Mouse (Mus musculus): ENCODE measurements around the gene 2310022B05Rik.

The 2310022B05Rik gene

DNA sequence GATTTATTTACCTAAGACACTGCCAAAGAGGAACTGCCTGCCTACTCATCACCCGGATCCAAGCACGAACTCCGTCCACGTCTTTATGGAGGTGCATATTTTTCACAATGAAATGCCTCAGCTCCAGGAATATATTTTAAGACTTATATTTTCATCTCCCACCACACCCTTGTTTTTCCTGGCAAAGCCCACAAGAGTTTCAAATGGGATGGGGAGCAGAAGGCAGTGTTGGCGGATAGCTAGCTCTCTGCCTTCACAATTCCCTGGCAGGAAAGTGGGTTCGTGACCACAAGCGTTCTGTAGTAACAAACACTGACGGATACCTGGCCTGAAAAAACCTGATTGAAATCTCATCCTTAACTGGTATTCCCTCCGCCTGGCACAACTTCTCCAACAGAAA is 1.4 kb downstream of the 2310022B05Rik start:
- no peak for DNase-seq (ENCODE audit: low read depth)

DNA sequence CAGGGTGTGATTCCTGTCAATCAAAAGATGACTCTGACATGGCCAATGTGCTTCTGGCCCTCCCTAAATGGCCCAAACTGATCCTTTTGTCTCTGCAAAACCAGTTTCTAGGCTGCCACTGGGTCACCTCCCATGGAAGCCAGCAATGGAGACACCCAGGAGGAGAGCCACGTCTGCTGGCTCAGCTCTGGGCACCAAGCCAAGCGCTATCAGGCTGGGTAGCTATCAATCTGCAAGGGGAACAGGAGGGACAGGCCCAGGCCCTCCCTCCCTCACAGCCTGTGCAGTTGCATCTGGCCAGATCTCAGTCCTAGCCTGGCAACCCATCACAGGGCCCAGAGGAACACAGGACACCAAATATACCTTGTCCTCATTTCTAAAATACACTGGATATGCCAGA is 4.8 kb downstream of the 2310022B05Rik start:
- no peak for DNase-seq (ENCODE audit: low read depth)

DNA sequence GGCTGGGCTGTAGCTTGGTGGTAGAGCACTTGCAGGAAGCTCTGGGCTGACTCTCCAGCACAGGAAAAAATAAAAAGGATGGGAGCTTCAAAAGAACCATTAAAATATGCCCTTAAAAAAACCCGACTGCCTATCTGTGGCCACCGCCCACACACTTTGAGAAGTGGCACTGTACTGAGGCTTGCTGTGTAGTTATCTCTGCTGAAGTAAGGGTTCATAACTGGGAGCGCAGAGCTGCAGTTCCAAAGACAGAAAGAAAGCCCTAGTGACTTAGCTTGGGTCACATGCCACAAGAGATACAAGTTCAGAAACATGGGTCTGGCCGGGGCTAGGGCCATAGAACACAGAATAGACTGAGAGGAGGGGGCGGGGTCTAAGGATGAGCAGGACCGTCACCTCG is 5.2 kb downstream of the 2310022B05Rik start:
- no peak for DNase-seq (ENCODE audit: low read depth)

DNA sequence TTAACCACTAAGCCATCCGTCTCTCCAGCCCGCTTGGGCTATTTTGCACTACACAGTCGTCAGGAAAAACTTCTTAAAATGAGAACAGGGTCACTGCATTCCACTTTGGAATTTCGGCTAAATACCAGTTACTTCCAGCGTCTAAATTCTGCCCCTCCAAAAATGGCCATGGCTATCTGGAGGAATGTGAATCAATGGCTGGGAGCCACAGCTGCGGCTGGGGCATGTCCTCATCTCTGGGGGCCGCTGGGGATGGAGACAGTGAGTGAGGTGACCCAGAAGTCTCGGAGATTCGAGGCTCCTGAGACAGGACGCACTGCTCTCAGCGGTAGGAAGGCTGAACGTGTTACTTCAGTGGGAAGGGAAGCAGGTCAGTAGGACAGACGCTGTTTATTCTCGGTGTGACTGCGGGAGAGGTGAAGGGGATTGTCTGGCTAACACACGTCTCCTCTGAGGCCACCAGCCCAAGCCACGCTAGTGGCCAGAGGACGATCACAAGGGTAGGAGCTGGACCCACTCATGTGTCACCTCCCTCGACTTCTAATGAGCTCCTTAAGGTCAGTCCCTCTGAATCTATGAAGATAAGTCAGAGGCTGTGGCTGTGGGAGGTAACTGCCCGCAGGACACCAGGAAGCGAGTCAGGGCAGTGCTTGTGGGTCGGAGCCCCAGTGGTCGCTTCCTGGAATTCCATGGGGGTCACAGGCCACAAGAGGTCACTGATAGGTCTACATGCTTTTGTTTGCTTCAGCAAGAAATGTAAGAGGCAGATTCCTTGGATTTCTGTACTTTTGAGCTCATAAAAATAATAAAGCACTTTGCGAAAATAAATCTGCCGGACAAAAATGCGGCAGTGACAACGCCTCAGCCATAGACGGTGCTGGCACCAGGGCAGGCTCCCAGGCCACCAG is 9.3 kb downstream of the 2310022B05Rik start:
- no peak for DNase-seq (ENCODE audit: low read depth)

DNA sequence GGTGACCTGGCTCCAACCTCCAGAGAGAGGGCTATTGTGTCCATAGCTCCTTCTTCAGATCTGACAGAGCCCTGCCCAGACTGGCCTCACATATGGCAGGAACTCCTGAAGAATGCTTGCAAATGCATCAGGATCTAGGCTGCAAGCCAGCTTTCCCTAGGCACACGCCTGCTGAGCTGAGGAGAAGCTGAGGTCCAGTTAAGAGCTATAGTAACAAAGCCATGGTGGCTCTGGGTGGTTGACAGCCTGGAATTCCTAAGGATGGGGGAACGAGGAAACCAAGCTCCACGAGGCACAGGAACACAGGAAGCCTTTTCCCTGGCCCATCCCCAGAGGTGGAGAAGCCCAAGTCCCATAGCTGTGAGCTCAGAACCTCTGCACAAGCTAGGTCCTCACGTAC is 10.6 kb downstream of the 2310022B05Rik start:
- no peak for DNase-seq (ENCODE audit: low read depth)

- DNase-seq (ENCODE audit: low read depth) = no peak
These were observed 11.4 kb downstream of the 2310022B05Rik start for GRCm38 (mm10) chr8:124651776-124652175.

DNA sequence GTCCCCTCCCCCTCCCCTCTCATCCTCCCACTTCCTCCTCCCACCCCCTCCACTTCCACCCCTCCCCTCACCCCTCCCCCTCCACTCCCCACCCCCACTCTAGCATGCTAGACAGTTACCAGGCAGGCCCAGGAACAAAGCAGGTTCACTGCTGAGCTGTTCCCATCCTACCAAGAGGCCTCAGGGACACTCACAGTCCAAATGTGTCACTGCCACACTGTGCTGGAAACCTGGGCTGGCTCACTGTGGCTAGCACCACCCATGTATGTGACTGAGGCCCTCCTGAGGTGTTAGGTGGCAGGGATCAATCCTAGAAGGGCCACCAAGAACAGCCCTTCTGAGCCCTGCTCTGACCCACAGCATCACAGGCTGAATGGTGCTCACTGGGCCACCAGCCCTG is 14.9 kb downstream of the 2310022B05Rik start:
- no peak for DNase-seq (ENCODE audit: low read depth)

- no peak for DNase-seq (ENCODE audit: low read depth)
These were observed 19.4 kb downstream of the 2310022B05Rik start for GRCm38 (mm10) chr8:124643540-124644339.

- DNase-seq (ENCODE audit: low read depth) = no peak
These were observed 21.6 kb downstream of the 2310022B05Rik start for GRCm38 (mm10) chr8:124641599-124641998.

- no peak for DNase-seq (ENCODE audit: low read depth)
These were observed 28.0 kb downstream of the 2310022B05Rik start for GRCm38 (mm10) chr8:124635247-124635502.

DNA sequence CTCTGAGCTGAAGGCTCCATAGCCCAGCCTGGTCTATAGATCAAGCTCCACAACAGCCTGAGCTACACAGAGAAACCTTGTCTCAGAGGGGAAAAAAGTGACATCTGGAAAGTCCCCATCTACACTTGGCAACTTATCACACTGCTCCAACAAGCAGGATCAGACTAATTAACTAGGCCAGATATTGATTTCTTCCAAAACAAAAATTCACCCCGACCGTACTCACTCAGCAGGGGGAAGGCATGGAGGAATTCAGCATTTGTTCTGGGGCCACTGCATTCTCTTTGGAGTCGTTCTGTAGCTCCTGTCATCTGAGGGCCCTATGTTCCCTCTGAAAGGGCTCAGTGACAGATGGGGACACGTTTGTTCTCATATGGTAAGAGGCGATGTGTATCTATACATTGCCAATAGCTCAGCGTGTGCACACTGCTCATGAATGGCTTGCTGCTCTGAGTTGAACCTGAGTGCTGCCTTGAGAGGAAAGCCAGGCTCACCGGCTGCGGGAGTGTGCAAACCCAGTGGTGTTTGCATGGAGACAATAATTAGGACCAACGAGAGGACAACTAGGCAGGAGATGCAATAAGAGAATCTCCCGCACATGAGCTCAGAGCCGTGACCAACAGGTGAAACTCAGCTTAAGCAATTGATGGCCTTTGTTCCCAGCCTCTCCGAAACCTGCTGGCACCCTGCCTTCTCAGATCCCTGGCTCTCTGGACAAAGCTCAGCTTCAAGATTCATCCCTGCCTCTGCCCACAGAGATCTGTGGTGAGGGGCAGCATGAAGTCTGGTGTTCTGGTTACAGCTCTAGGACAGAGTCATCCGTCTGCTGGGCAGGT is 28.5 kb downstream of the 2310022B05Rik start:
- DNase-seq (ENCODE audit: low read depth) = no peak

DNA sequence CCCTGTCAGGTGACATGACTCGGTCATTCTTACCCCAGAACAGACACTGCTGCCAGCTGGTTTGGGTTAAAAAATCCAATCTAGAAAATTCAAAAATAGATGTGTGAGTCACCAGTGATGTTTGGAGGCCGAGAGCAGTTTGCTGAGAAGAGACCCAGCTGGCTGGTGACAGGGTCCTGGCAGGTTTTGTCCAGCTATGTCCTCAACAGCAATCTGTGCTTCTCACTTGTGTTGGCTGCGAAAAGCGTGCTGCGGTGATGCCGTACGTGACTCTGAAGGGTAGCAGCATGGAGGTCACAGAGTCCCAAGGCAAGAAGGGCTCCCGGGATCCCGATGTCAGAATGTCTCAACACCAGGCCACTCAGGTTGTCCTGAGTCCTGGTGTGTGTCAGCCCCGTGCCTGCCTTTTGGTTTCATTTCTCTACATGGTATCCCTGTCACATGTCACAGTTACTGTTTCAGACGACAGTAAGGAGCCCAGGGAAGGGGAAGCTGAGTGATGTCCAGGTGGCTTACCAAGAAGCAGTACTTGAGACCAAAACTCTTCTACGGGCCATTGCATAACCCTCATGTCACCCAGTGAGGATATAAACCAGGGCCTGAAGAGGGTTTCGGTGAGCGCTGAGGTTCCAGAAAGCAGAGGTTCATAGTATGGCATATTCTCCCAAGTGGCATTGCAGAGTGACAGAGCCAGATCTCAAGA is 30.0 kb downstream of the 2310022B05Rik start:
- no peak for DNase-seq (ENCODE audit: low read depth)

DNA sequence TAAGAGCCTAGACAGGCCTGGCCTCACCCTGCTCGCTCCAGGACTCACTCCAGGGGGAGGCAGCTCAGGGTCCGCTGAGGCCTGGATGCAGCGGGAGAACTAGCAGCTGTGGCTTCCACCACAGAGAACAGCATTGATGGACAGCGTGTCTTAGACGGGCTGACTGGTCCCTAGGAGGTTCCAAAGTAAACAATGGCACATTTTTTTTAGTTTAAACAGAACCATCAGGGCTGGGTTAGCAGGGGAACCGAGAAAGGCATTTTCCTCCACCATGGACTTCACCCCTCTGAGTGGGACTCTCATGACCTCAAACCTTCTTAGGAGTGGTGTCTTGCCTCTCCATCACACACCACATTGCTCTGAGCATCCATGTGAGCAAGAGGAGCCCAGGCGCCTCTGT is 31.2 kb downstream of the 2310022B05Rik start:
- DNase-seq (ENCODE audit: low read depth) = no peak

GRCm38 (mm10) chr8:124630891-124631290 is 32.3 kb downstream of the 2310022B05Rik start:
- DNase-seq (ENCODE audit: low read depth) = no peak

DNA sequence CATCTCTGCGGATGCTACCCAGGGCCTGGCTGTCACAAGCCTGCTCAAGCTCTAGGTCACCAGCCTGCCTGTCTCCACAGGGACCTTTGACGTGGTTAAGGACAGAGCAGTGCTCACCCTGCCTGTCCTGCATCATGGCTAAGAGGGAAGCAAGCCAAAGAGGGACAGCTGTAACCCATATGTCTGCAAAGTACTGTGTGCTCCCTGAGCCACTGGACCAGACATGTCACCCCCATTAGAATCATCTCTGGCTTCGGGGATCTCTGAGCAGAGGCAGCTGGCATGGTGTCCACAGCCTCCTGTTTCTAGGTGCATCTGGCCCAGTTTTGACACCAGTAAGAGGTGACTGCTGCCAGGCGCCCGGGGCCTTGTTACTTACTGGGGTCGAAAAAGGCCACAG is 32.7 kb downstream of the 2310022B05Rik start:
- no peak for DNase-seq (ENCODE audit: low read depth)

DNA sequence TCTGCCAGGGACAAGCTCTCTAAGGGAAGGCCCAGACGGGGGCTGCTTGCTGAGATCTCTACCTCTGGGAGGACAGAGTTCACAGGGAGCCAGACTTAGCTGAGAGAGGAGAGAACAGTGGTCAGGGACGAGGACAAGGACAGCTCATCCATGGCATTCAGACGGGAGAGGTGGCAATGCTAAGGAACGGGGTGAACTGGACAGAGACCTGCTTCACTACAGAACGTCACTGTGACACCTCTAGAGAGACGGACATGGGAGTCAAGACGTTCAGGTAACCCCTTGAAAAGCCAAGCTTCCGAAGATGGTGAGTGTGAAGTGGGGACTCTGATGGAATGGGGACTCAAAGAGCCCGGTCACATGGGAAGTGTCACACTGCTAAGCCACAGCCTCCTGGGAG is 36.9 kb downstream of the 2310022B05Rik start:
- DNase-seq (ENCODE audit: low read depth) = no peak

DNA sequence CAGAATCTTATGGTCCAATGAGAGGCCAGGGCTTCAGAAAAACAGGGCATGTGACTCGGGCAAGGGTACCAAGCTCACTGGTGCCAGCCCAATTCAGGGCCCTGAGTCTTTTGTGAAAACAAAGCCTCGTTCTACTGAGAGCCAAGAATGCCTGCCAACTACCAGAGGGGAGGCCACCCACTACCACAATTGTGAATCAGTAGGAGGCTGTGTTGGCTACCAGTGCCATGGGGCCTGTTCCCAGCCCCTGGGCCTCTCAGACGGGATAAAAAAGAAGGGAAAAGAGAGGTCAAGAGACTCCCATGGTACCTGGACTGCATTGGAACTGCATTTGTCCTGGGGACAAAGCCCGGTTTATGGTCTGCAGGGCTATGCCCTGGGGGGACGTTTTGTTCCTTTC is 41.9 kb downstream of the 2310022B05Rik start:
- no peak for DNase-seq (ENCODE audit: low read depth)

DNA sequence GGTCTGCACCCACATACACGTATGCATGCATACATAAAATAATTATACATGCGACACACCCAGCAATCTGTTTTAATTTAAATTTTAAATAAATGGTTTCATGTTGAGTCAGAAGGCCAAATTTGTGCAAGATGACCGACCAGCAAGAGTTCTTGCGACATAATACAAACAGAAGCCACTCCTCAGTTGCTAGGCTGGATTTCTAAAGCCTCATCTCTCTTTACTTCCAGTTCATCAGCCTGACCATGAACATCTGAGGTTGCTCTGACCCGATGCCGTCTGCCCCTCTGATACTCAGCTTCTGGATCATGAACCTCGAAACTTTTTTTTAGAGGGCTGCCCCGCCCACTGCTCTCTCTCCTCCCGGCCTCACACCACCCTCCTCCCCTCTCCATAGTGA is 44.9 kb downstream of the 2310022B05Rik start:
- DNase-seq (ENCODE audit: low read depth) = no peak

GRCm38 (mm10) chr8:124617266-124617869 is 45.8 kb downstream of the 2310022B05Rik start:
- DNase-seq (ENCODE audit: low read depth) = peak; percentile 72

DNA sequence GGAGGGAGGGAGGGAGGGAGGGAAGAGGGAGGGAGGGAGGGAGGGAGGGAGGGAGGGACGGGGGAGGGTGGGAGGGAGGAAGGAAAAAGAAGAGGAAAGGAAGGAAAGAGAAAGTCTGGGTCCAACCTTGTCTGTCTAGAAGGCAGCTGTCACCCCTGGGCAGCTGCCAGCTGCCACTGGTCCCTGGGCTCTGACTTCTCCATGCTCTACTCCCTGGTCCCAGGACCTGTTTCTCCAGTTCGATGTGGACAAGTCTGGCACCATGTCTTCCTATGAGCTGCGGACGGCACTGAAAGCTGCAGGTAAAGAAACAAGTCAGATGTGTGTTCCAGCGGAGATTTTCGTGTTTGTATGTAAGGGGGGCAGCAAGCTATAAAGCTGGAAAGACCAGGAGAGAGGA is 48.8 kb downstream of the 2310022B05Rik start:
- no peak for DNase-seq (ENCODE audit: low read depth)

- DNase-seq (ENCODE audit: low read depth) = no peak
These were observed 54.2 kb downstream of the 2310022B05Rik start for GRCm38 (mm10) chr8:124608972-124609353.

All from induced T-regulatory cell, adult 2 months (primary cell).